Mouse (Mus musculus): ENCODE measurements around the gene Atp2c2.

DNA sequence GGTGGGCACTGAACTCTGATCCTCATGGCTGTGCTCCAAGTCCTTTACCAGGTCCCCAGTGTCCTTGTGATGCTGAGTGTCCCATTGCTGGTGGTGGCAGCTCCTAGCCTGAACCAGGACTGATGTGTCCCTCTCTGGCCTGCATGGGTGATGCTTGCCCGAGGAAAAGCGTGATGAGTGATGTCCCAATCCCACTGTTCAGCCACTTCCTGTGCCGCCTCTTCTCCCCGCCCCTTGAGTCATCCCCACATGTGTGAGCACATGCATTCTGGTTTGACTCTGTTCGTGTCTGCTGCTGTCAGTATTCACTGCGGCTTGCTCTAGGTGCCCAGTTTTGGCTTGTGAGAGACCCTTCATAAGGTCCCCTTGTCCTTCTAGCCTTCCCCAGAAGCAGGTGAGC, 12.4 kb downstream of the Atp2c2 start:
- no peak for TF ChIP-seq POLR2A (IDR thresholded peaks at IDR 0.05; ENCODE audit: borderline replicate concordance, insufficient read depth, low read length)
- no peak for TF ChIP-seq CTCF (IDR thresholded peaks at IDR 0.05; ENCODE audit: borderline replicate concordance, insufficient read depth, low read depth, low read length)
